Mouse (Mus musculus) lung, adult 2 months (tissue): ENCODE measurements around the gene AU040320.

Experiments
- CTCF ChIP-seq: fragments of 200-500 bp; IDR thresholded peaks from 2 replicates; pipeline ENCODE4 v1.5.1; 2011; ENCODE audit warnings: mild to moderate bottlenecking, low read length, control low read depth; ENCODE audit not compliant: insufficient read depth
- POLR2A ChIP-seq: fragments of 200-500 bp; IDR thresholded peaks from 2 replicates; pipeline ENCODE4 v1.6.1; 2011; ENCODE audit warnings: low read depth, mild to moderate bottlenecking, control low read depth, low read length, borderline replicate concordance; ENCODE audit errors: extremely low read depth

GRCm38 (mm10) chr4:126762586-126763359 lies 9.4 kb downstream of the AU040320 start:
- no peak for TF ChIP-seq POLR2A
- no peak for TF ChIP-seq CTCF
